Mouse (Mus musculus) hindbrain, embryonic 16.5 days (tissue): ENCODE data around the gene Rab44. TPM values are rescaled to one million over a fixed set of nuclear protein-coding genes. Genes with fewer than 3 reads are reported as not detected.

Experiments
- ATAC-seq: fragments of 200-750 bp; cut with Nextera tagmentation; 2 replicates; pipeline ENCODE4 v1.8.0; 2017; ENCODE audit warnings: moderate TSS enrichment, moderate library complexity
- H3K27ac ChIP-seq: fragments of 300-500 bp; sonication (generic); 2 replicates; pipeline ENCODE4 v1.5.1; 2014; ENCODE audit warnings: low read depth, mild to moderate bottlenecking, control low read depth, low read length, moderate library complexity
- H3K27me3 ChIP-seq: fragments of 300-500 bp; sonication (generic); replicated peaks from 2 replicates; pipeline ENCODE4 v1.6.1; 2014; ENCODE audit warnings: low read length; ENCODE audit not compliant: control insufficient read depth, insufficient read depth
- H3K36me3 ChIP-seq: fragments of 300-500 bp; sonication (generic); 2 replicates; pipeline ENCODE4 v1.6.1; 2014; ENCODE audit warnings: mild to moderate bottlenecking, low read length, moderate library complexity, mixed read lengths; ENCODE audit not compliant: control insufficient read depth, insufficient read depth
- H3K4me1 ChIP-seq: fragments of 300-500 bp; sonication (generic); 2 replicates; pipeline ENCODE4 v1.6.1; 2014; ENCODE audit warnings: low read depth, low read length; ENCODE audit not compliant: control insufficient read depth, insufficient read depth
- H3K4me2 ChIP-seq: fragments of 300-500 bp; sonication (generic); 2 replicates; pipeline ENCODE4 v1.6.1; 2014; ENCODE audit warnings: mild to moderate bottlenecking, low read length, control low read depth, moderate library complexity
- H3K4me3 ChIP-seq: fragments of 300-500 bp; sonication (generic); 2 replicates; pipeline ENCODE4 v1.5.1; 2014; ENCODE audit warnings: mild to moderate bottlenecking, low read length, control low read depth, moderate library complexity
- H3K9ac ChIP-seq: fragments of 300-500 bp; sonication (generic); 2 replicates; pipeline ENCODE4 v1.6.1; 2014; ENCODE audit warnings: low read depth, mild to moderate bottlenecking, control low read depth, low read length, moderate library complexity
- H3K9me3 ChIP-seq: fragments of 300-500 bp; sonication (generic); 2 replicates; pipeline ENCODE4 v1.6.1; 2014; ENCODE audit warnings: mild to moderate bottlenecking, low read length, moderate library complexity; ENCODE audit not compliant: control insufficient read depth
- WGBS: fragments of 180-500 bp; shearing (Covaris S2); extraction: QIAGEN DNeasy Blood & Tissue Kit; methylation state at CpG from one replicate; pipeline ENCODE4 v1.1.7; 2014; 5-methylcytosine and 5-hydroxymethylcytosine counted together
- polyA plus RNA-seq: library from polyadenylated mRNA; unstranded; fragments of >200 nt; fragmentation: Nextera tagmentation; extraction: Ambion mirVana; gene quantifications from 2 replicates; pipeline ENCODE4 v1.2.1, GENCODE M21; 2015

The Rab44 gene
- polyA plus RNA-seq, 1 experiment from 2014 or later: 0.06 TPM

- Histone ChIP-seq H3K4me3 (no peak overlapping the region), H3K4me1 (peaks cover 10% of the 10 kb centered on the region), H3K27me3 (0 out of 2 replicates have a peak, but pooled peaks cover 3% of the 10 kb centered on the region), H3K9ac (no peak overlapping the region), H3K9me3 (no peaks in the 10 kb centered on the region), H3K36me3 (no peaks in the 10 kb centered on the region), H3K27ac (no peak overlapping the region), H3K4me2 (no peak overlapping the region)
- 77% methylated on average over 10 of the region's 10 CpGs for WGBS
- ATAC-seq: no peak
Observed at GRCm38 (mm10) chr17:29085266-29085665, 28.7 kb upstream of the Rab44 start.

- Histone ChIP-seq H3K9me3 (no peaks in the 10 kb centered on the region), H3K4me3 (no peak overlapping the region), H3K27ac (no peak overlapping the region), H3K27me3 (0 out of 2 replicates have a peak, but pooled peaks cover 3% of the 10 kb centered on the region), H3K36me3 (no peaks in the 10 kb centered on the region), H3K9ac (no peak overlapping the region), H3K4me2 (no peak overlapping the region), H3K4me1 (peaks cover under 1% of the 10 kb centered on the region; the same call in 1 of the 2 replicates)
- 68% methylated on average over 4 of the region's 4 CpGs for WGBS
- ATAC-seq: no peak
Observed at GRCm38 (mm10) chr17:29086916-29087315, 27.0 kb upstream of the Rab44 start.

GRCm38 (mm10) chr17:29090776-29091175 lies 23.2 kb upstream of the Rab44 start, which contains the start of gene Cdkn1a:
Gene Cdkn1a (plus strand): TSS chr17:29090976.
- no peak within 1 kb of the TSS for H3K4me3 ChIP-seq
- no peak within 1 kb of the TSS for H3K4me2 ChIP-seq
- H3K4me1 ChIP-seq: peaks cover 2% of the 10 kb centered on the region; the same call in 1 of the 2 replicates
- no peaks in the 10 kb centered on the region for H3K27me3 ChIP-seq
- H3K27ac ChIP-seq: no peak within 1 kb of the TSS
- H3K36me3 ChIP-seq: no peaks in the 10 kb centered on the region
- no peaks in the 10 kb centered on the region for H3K9me3 ChIP-seq
- no peak for ATAC-seq
- H3K9ac ChIP-seq: no peak within 1 kb of the TSS
- WGBS: 88% methylated on average over 3 of the region's 3 CpGs

GRCm38 (mm10) chr17:29091348-29091944 lies 22.5 kb upstream of the Rab44 start:
- H3K9me3 ChIP-seq: no peaks in the 10 kb centered on the region
- H3K4me1 ChIP-seq: peaks cover 2% of the 10 kb centered on the region; the same call in 1 of the 2 replicates
- no peak overlapping the region for H3K4me3 ChIP-seq
- no peak for ATAC-seq
- no peak overlapping the region for H3K4me2 ChIP-seq
- WGBS: 49% methylated on average over 6 of the region's 6 CpGs
- H3K9ac ChIP-seq: no peak overlapping the region
- no peak overlapping the region for H3K27ac ChIP-seq
- H3K27me3 ChIP-seq: no peaks in the 10 kb centered on the region
- H3K36me3 ChIP-seq: no peaks in the 10 kb centered on the region

GRCm38 (mm10) chr17:29092497-29092896 lies 21.4 kb upstream of the Rab44 start:
- Histone ChIP-seq H3K27me3 (no peaks in the 10 kb centered on the region), H3K9ac (no peak overlapping the region), H3K36me3 (no peaks in the 10 kb centered on the region), H3K9me3 (no peaks in the 10 kb centered on the region), H3K4me1 (peaks cover 2% of the 10 kb centered on the region; the same call in 1 of the 2 replicates), H3K4me3 (no peak overlapping the region), H3K4me2 (no peak overlapping the region), H3K27ac (no peak overlapping the region)
- WGBS: 59% methylated on average over 5 of the region's 5 CpGs
- no peak for ATAC-seq

GRCm38 (mm10) chr17:29093110-29093952 lies 20.6 kb upstream of the Rab44 start:
- H3K4me2 ChIP-seq: peak overlapping the region; percentile 55
- no peaks in the 10 kb centered on the region for H3K36me3 ChIP-seq
- WGBS: 6% methylated on average over 36 of the region's 36 CpGs
- peak overlapping the region; percentile 55 for H3K4me3 ChIP-seq
- ATAC-seq: peak; percentile 86
- no peaks in the 10 kb centered on the region for H3K9me3 ChIP-seq
- peak overlapping the region; percentile 41; the same call in 1 of the 2 replicates for H3K27ac ChIP-seq
- H3K27me3 ChIP-seq: no peaks in the 10 kb centered on the region
- H3K9ac ChIP-seq: peak overlapping the region; percentile 74
- H3K4me1 ChIP-seq: peaks cover 2% of the 10 kb centered on the region; the same call in 1 of the 2 replicates

- peak; percentile 27; the same call in 1 of the 2 replicates for ATAC-seq
- peak overlapping the region; percentile 41; the same call in 1 of the 2 replicates for H3K27ac ChIP-seq
- peak overlapping the region; percentile 55 for H3K4me2 ChIP-seq
- no peaks in the 10 kb centered on the region for H3K9me3 ChIP-seq
- H3K36me3 ChIP-seq: peaks cover 4% of the 10 kb centered on the region; the same call in 1 of the 2 replicates
- peak overlapping the region; percentile 55 for H3K4me3 ChIP-seq
- no peaks in the 10 kb centered on the region for H3K27me3 ChIP-seq
- peak overlapping the region; percentile 74 for H3K9ac ChIP-seq
- 2% methylated on average over 24 of the region's 24 CpGs for WGBS
- peaks cover 2% of the 10 kb centered on the region; the same call in 1 of the 2 replicates for H3K4me1 ChIP-seq
Observed at GRCm38 (mm10) chr17:29093961-29094309, 20.0 kb upstream of the Rab44 start.

- peaks cover 2% of the 10 kb centered on the region; the same call in 1 of the 2 replicates for H3K4me1 ChIP-seq
- H3K4me3 ChIP-seq: peak overlapping the region; percentile 55
- peak overlapping the region; percentile 74 for H3K9ac ChIP-seq
- peaks cover 7% of the 10 kb centered on the region; the same call in 1 of the 2 replicates for H3K36me3 ChIP-seq
- under 1% methylated on average over 65 of the region's 71 CpGs for WGBS
- peak overlapping the region; percentile 41 for H3K27ac ChIP-seq
- no peaks in the 10 kb centered on the region for H3K27me3 ChIP-seq
- H3K4me2 ChIP-seq: peak overlapping the region; percentile 55
- H3K9me3 ChIP-seq: no peaks in the 10 kb centered on the region
- ATAC-seq: peak; percentile 50
Observed at GRCm38 (mm10) chr17:29094310-29095181, 19.4 kb upstream of the Rab44 start.
